Mouse (Mus musculus): ENCODE results near the gene Bloc1s6.

The Bloc1s6 gene

GRCm38 (mm10) chr2:122737894-122738830 lies at the start of gene Bloc1s6:
Bloc1s6 (plus strand) TSS chr2:122738503.
- peak; percentile 96 for DNase-seq (ENCODE audit: low read depth)

DNA sequence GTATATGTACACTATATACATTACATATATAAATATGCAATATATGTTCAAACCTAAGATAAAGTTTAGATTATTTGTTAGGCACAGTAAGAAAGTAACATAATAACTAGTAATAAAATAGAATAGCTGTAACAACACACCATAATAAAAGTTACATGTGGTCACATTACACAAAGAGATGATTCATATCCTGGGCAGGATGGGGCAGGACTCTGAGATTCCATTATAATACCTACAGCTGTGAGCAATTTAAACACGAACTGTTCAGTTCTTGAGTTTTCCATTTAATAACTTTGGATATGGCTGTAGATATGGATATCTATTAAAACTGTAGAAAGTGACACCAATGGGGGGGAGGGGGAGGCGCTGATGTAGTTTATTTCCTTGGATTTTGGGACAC lies 40.8 kb upstream of the Bloc1s6 start:
- no peak for DNase-seq (ENCODE audit: low read depth)

DNA sequence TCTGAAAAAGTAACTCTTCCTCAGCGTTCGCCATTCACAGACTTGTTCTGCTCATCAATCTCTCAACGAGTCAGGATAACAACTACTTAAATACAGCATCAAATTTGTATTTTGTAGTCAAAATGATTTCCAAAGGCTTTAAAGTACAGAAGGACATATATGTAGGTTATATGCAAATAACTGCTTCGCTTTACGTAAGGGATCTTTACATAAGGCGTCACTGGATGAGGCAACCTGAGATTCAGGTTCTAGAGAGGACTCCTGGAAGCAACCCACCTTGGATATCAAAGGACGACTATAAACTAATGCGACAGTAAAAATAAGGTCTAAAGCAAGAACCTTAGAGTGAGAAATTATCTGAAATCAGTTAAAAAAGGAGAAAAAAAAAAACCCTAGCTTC lies 37.3 kb upstream of the Bloc1s6 start:
- DNase-seq (ENCODE audit: low read depth) = no peak

DNA sequence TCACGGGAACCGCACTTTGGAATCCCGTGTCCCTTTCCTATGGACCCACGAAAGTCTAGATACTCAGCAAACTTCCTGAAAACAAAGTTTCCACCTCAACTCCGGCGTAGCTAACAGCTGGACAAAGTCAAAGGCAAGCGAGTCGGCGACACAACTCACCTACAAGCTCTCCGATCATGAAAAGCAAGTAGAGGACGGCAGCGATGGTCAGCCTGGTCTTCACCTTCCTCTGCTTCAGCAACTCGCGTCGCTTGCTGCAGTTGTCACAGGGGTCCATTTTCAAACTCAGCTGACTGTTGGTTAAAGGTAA lies 36.5 kb upstream of the Bloc1s6 start:
- DNase-seq (ENCODE audit: low read depth) = no peak

DNA sequence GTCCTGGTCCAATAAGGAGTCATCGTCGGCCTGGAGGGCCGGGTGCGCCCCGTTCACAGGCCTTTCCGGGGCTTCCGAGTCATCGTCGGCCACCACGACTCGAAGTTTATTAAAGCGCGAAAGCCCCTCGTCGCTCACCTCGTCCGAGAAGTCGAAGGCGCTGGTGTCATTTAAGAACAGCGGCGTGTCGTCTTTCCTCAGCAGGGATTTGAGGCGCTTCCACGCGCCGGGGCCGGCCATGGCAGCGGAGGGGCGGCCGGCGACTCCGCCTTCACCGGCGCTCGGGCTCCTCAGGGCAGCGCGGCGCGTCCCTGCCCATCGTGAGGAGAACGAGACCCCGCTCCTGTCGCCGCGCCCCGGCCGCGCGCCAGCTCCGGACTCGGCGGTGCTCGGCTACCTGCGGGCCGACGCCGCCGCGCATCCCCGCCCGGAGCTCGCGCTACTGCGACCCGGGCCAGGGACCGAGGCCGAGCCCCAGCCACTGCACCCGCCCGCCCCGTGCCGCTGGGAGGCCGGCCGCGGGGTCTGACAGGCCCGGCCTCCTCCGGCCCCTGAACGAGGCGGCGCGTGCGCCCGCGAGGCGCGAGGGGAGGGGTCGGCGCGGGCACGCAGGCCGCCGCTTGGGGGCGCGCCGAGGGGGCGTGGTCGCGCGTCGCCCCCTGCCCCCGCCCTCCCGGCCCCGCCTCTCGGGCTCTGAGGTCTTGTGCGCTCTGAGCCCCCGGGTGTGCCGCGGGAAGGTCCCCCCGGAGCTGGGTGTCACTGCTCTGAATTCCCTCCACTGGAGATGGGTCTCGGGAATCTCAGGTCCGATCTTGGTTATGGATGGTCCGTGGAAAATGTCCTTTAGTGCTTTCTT lies 35.9 kb upstream of the Bloc1s6 start, which contains the start of gene Slc30a4:
Gene Slc30a4 (minus strand): TSS at position 483 of the 856 bp plus-strand sequence.
- DNase-seq (ENCODE audit: low read depth) = peak; percentile 77

- DNase-seq (ENCODE audit: low read depth) = no peak
Observed at GRCm38 (mm10) chr2:122704572-122704971, 33.7 kb upstream of the Bloc1s6 start.

DNA sequence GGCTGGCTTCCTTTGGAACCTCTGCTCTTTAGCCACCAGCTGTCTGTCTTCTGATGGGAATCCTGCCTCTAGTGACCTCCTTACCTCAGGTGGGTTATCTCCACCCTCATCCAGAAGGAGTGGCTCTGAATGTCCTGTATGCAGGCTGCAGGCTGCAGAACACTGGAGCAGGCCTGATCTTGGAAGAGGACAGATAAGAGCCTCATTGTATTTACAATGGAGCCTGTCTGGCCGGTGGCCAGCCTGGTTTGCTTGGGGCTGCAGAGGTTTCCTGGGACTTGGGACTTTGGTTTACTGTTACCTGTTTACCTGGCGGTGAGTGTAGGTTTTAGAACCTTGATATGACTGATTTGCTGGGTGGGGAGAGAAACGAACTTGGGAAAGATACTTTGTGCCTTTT lies 30.2 kb upstream of the Bloc1s6 start:
- DNase-seq (ENCODE audit: low read depth) = no peak

DNA sequence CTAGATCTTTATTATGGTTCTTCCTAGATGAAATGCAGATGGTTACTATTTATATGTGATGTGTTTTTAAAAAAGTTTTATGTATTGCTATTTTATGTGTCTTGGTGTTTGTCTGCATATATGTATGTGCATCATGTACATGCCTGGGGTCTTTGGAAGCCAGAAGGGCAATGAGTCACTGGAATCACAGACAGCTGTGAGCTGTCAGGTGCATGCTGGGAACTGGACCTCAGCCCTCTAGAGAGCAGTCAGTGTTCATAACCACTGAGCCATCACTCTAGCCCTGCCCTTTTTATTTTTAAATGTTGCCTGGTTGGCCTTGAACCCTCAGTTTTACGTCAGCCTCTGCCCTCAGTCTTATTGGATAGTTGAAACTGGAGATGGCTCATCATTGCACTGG lies 29.1 kb upstream of the Bloc1s6 start:
- no peak for DNase-seq (ENCODE audit: low read depth)

GRCm38 (mm10) chr2:122711911-122712310 lies 26.4 kb upstream of the Bloc1s6 start:
- no peak for DNase-seq (ENCODE audit: low read depth)

DNA sequence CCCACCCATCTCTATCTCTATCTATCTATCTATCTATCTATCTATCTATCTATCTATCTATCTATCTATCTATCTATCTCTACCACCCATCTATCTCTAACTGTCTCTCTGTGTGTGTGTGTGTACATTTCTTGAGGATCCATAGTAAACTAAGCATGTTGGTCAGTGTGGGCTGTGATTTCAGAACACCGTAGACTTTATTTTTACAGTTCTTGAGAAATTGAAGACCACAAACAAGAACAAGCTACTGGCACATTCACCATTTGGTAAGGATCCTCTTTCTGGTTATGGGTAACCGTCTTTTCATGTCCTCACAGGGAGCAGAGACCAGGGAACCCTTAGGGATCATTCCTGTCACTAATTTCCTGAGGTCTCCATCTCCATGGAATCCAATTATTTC lies 25.5 kb upstream of the Bloc1s6 start:
- no peak for DNase-seq (ENCODE audit: low read depth)

DNA sequence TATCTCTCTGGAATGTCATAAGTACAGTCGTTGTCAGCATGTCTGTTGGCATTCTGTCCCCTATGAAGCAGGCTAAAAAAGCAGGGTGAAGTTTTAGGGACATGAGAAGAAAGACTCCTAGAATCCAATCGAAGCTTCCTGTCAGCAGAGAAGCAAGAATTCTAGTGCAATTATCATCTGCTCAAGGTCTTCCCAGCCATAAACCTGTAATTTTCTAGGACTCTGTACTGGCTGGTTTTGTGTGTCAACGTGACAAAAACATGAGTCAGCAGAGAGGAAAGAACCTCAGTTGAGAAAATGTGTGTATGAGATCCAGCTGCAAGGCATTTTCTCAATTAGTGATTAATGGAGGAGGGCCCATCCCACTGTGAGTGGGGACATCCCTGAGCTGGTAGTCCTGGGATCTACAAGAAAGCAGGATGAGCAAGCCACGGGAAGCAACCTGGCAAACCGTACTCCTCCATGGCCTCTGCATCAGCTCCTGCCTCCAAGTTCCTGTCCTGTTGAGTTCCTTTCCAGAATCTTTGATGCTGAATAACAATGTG lies 23.1 kb upstream of the Bloc1s6 start:
- DNase-seq (ENCODE audit: low read depth) = no peak

- no peak for DNase-seq (ENCODE audit: low read depth)
Observed at GRCm38 (mm10) chr2:122716301-122716842, 21.9 kb upstream of the Bloc1s6 start.

- no peak for DNase-seq (ENCODE audit: low read depth)
Observed at GRCm38 (mm10) chr2:122719232-122719631, 19.1 kb upstream of the Bloc1s6 start.

- no peak for DNase-seq (ENCODE audit: low read depth)
Observed at GRCm38 (mm10) chr2:122720564-122720963, 17.7 kb upstream of the Bloc1s6 start.

GRCm38 (mm10) chr2:122725604-122726003 lies 12.7 kb upstream of the Bloc1s6 start:
- DNase-seq (ENCODE audit: low read depth) = peak; percentile 73

- no peak for DNase-seq (ENCODE audit: low read depth)
Observed at GRCm38 (mm10) chr2:122731456-122731855, 6.8 kb upstream of the Bloc1s6 start.

- no peak for DNase-seq (ENCODE audit: low read depth)
Observed at GRCm38 (mm10) chr2:122739023-122739422, 720 bp downstream of the Bloc1s6 start.

DNA sequence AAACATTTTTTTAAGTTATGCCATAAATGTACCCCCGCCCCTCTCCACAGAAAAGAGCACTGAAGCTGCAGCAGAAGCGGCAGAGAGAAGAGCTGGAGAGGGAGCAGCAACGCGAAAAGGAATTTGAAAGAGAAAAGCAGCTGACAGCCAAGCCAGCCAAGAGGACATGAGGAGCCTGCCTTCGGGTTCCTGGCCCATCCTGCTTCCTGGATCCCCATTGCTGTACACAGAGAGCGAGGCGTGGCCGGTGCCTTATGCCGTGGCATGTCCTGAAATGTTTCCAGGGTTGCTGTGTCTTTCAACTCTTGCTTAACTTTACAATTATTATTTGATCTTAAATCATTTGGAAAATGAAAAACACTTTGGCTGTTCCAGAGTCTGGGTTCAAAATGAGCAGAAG lies 8.2 kb downstream of the Bloc1s6 start:
- DNase-seq (ENCODE audit: low read depth) = no peak

- DNase-seq (ENCODE audit: low read depth) = peak; percentile 93
Observed at GRCm38 (mm10) chr2:122753739-122754343, 15.5 kb downstream of the Bloc1s6 start.

DNA sequence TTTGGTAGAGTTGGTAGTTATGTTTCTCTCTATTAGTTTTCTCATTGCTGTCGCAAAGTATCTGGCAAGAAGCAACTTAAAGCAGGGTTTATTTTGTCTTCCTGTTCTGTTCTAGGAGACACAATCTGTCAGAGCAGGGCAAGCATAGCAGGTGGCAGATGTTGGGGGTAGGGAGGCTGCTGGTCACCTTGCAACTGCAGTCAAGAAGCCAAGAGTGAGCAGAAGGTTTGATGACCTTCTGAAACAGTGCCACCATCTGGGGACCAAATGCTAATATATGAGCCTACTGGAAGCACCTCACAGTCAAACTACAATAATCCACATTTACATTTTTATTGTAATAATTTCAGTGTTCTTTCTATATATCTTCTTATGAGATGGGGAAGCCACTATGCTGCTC lies 21.5 kb downstream of the Bloc1s6 start:
- no peak for DNase-seq (ENCODE audit: low read depth)

GRCm38 (mm10) chr2:122762991-122763390 lies 24.7 kb downstream of the Bloc1s6 start:
- no peak for DNase-seq (ENCODE audit: low read depth)

- DNase-seq (ENCODE audit: low read depth) = peak; percentile 56
Observed at GRCm38 (mm10) chr2:122764526-122764925, 26.2 kb downstream of the Bloc1s6 start.
